Comparison of ENCODE assay signal across 8 mouse cellular contexts in the genomic region with DNA sequence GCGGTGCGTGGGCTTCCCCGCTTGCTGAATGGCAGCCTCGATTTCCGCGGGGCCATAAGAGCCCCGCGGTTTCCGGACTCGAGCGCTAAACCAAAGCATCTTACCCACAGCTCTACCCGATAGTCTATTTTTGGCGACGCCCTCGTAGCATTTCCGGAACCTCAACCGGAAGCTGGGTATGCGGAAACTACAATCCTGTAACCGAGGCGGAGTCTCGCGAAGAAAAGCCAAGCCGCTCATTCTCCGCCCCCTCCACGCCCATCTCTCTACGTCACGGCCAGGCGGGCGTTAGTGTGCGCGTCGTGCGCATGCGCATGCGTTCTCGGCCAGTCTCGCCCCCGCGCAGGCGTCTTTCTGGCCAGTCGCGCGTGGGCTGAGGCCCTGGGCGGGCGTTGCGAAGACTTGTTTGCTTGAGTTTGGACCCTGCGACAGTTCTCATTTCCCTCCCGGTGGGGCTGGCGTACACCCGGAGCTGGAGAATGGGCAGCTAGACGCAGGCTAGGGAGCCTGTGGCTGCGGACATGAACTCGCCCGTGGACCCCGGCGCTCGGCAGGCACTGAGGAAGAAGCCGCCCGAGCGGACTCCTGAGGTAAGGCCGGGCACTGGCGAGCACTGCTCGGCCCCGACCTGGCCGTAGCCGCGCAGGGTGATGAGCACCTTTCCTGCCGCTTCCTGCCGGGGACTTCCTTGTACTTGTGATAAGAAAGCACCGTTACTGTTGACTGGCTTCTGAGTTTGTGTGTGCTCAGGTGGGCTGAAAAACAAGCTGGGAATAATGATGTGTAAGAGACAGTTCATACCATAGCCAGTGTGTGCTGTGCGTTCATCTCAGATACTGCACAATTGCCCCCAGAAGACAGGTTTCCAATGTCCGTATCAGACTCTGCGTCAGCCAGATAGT. TPM values are rescaled to one million over a fixed set of nuclear protein-coding genes. Genes with fewer than 3 reads are reported as not detected.
A peak's percentile ranks its signal among the peaks of the same experiment; 100 is the strongest.
DNase-seq lines count a peak whose midpoint lies in the region; ATAC-seq and TF ChIP-seq lines count a peak whose summit lies in the region.

A gene (plus strand): TSS at position 319 of the 902 bp plus-strand sequence.

- DNase-seq in gastrocnemius, adult 8-10 months (ENCODE audit: low spot score in 2 of 2) = peak; percentile 96 to 97
- DNase-seq in hindlimb bud, embryonic 11.5 days (ENCODE audit: extremely low spot score, low read depth, low spot score) = peak; percentile 94
- peak; percentile 91 to 97 for DNase-seq in left cerebral cortex, adult 8-10 months (ENCODE audit: low spot score in 2 of 2)
- DNase-seq in right cerebral cortex, postnatal 10 days (ENCODE audit: low spot score in 2 of 2) = peak; percentile 98 to 99
- peak; percentile 99 for DNase-seq in urinary bladder, postnatal 25 days (ENCODE audit: low spot score)

- peak; percentile 68 for TF ChIP-seq POLR2A in cortical plate, adult 2 months (IDR thresholded peaks at IDR 0.05; ENCODE audit: extremely low read depth, insufficient read depth, low read length)

- H3K4me3 ChIP-seq in cortical plate, adult 2 months (ENCODE audit: insufficient read depth, low read length) = peak within 1 kb of the TSS; percentile 57
- H3K4me3 ChIP-seq in megakaryocyte, embryonic 14.5 days (replicated peaks) = peak within 1 kb of the TSS; percentile 95

- no peak for TF ChIP-seq CTCF in cortical plate, adult 2 months (IDR thresholded peaks at IDR 0.05; ENCODE audit: extremely low read depth, insufficient read depth, low read length)

- H3K4me1 ChIP-seq in cortical plate, adult 2 months (ENCODE audit: control insufficient read depth, insufficient read depth, low read length) = no peaks in the 10 kb centered on the region; the same call in 1 of the 2 replicates
- peaks cover 54% of the 10 kb centered on the region for H3K4me1 ChIP-seq in megakaryocyte, embryonic 14.5 days

- H3K27me3 ChIP-seq in megakaryocyte, embryonic 14.5 days (replicated peaks) = no peaks in the 10 kb centered on the region

- ATAC-seq in activated CD4-positive, CD25-positive, alpha-beta regulatory T cell, adult 4 months = peak; percentile 90

- no peaks in the 10 kb centered on the region for H3K9me3 ChIP-seq in megakaryocyte, embryonic 14.5 days

- peaks cover 6% of the 10 kb centered on the region for H3K36me3 ChIP-seq in megakaryocyte, embryonic 14.5 days (replicated peaks; ENCODE audit: low read length)

- peak within 1 kb of the TSS; percentile 58 for H3K27ac ChIP-seq in cortical plate, adult 2 months (ENCODE audit: insufficient read depth, low read length)

RNA-seq across cellular contexts. Expression of the gene that starts here (rescaled TPM):
- polyA plus RNA-seq in activated CD4-positive, CD25-positive, alpha-beta regulatory T cell, adult 4 months (2017; shearing (Covaris generic)) = 100 to 1,000 TPM; 180 to 208 TPM
- 15.7 and 19.5 TPM in 2 replicates for polyA plus RNA-seq in cortical plate, adult 2 months (2012; rRNA removed)
- 1 to 10 TPM; 4.6 to 7.8 (median 6.2) TPM for total RNA-seq in gastrocnemius, adult 8-10 months (2022)
- 10 to 100 TPM; 35.2 to 42.5 (median 37.9) TPM for total RNA-seq in left cerebral cortex, adult 8-10 months (2022)
- 1.9 and 2.9 TPM in 2 replicates for polyA plus RNA-seq in megakaryocyte, embryonic 14.5 days (2012; ENCODE audit: insufficient read depth, low replicate concordance)

Comparison
In these comparisons a context has a peak if more than half of its experiments do, and no peak if none do; other contexts are left out.
1. Peak in every context shown above with its lines: DNase-seq, ATAC-seq, H3K4me3 ChIP-seq and H3K27ac ChIP-seq.
2. RNA of the gene that starts here (total RNA-seq): 35.2 to 42.5 TPM in left cerebral cortex, adult 8-10 months; 4.6 to 7.8 TPM in gastrocnemius, adult 8-10 months; every median in the first group is over 4 times any median in the second.